Mouse (Mus musculus) CH12.LX (cell line): Measurements from ENCODE around the gene Zfp60.

Experiments used
- CTCF ChIP-seq, 2 experiments: IDR thresholded peaks in 1 of 2; conservative IDR thresholded peaks in 1 of 2; 2 replicates each; pipeline ENCODE4 v1.5.1; 2011 to 2012; ENCODE audit warnings: low read depth in 2 of 2, low read length in 2 of 2, improper control_type of control experiment in 1 of 2, inconsistent platforms in 1 of 2, mild to moderate bottlenecking in 1 of 2, moderate library complexity in 1 of 2
- E2F4 ChIP-seq: IDR thresholded peaks from 2 replicates; pipeline ENCODE4 v1.6.1; 2011; ENCODE audit warnings: low read depth, low read length, improper control_type of control experiment; ENCODE audit not compliant: insufficient replicate concordance
- ELF1 ChIP-seq: IDR thresholded peaks from 2 replicates; pipeline ENCODE4 v1.6.1; 2014; ENCODE audit warnings: low read depth, mild to moderate bottlenecking, inconsistent platforms, low read length, improper control_type of control experiment
- EP300 ChIP-seq: IDR thresholded peaks from 2 replicates; pipeline ENCODE4 v1.6.1; 2011; ENCODE audit warnings: low read length, improper control_type of control experiment
- HCFC1 ChIP-seq: IDR thresholded peaks from 2 replicates; pipeline ENCODE4 v1.6.1; 2012; ENCODE audit warnings: low read depth, mild to moderate bottlenecking, inconsistent platforms, low read length, improper control_type of control experiment
- MAFK ChIP-seq: IDR thresholded peaks from 2 replicates; pipeline ENCODE4 v1.6.1; 2011; ENCODE audit warnings: low read length, improper control_type of control experiment; ENCODE audit not compliant: insufficient replicate concordance
- MAX ChIP-seq: IDR thresholded peaks from 2 replicates; pipeline ENCODE4 v1.6.1; 2011; ENCODE audit warnings: low read length, improper control_type of control experiment
- MXI1 ChIP-seq: IDR thresholded peaks from 2 replicates; pipeline ENCODE4 v1.6.1; 2011; ENCODE audit warnings: mild to moderate bottlenecking, low read depth, low read length, improper control_type of control experiment
- MYC ChIP-seq: IDR thresholded peaks from 2 replicates; pipeline ENCODE4 v1.6.1; 2011; ENCODE audit warnings: low read depth, mild to moderate bottlenecking, improper control_type of control experiment, low read length
- POLR2A ChIP-seq: IDR thresholded peaks from 2 replicates; pipeline ENCODE4 v1.6.1; 2011; ENCODE audit warnings: low read depth, mild to moderate bottlenecking, improper control_type of control experiment, low read length
- RCOR1 ChIP-seq: conservative IDR thresholded peaks from 2 replicates; pipeline ENCODE4 v1.6.1; 2012; ENCODE audit warnings: low read depth, mild to moderate bottlenecking, inconsistent platforms, low read length, improper control_type of control experiment
- ZC3H11A ChIP-seq: IDR thresholded peaks from 2 replicates; pipeline ENCODE4 v1.6.1; 2012; ENCODE audit warnings: low read depth, mild to moderate bottlenecking, inconsistent platforms, low read length, improper control_type of control experiment

- TF ChIP-seq HCFC1 (no peak), MAFK (no peak), CTCF (conservative IDR thresholded peaks at IDR 0.05 in 1 of 2, IDR thresholded peaks at IDR 0.05 in 1 of 2; ENCODE audit: low read depth in 2 of 2, low read length in 2 of 2) (no peak), ZC3H11A (no peak), POLR2A (no peak), E2F4 (no peak), MAX (no peak), EP300 (no peak), MYC (no peak), ELF1 (no peak), RCOR1 (no peak), MXI1 (no peak)
Measured at GRCm38 (mm10) chr7:27710402-27710801, 20.8 kb upstream of the Zfp60 start.
